Mouse (Mus musculus) lung, postnatal 0 days (tissue): ENCODE results near the gene Olfr316.

ENCODE experiments used
- CTCF ChIP-seq: IDR thresholded peaks from 2 replicates; pipeline ENCODE4 v1.5.1; 2016; ENCODE audit warnings: antibody characterized with exemption, mild to moderate bottlenecking
- EP300 ChIP-seq: IDR thresholded peaks from 2 replicates; pipeline ENCODE4 v1.6.1; 2016; ENCODE audit warnings: antibody characterized with exemption, mild to moderate bottlenecking, control low read depth

GRCm38 (mm10) chr11:58788346-58788745 is 35.8 kb downstream of the Olfr316 start:
- TF ChIP-seq CTCF (no peak), EP300 (no peak)
